21 mouse cellular contexts compared by ENCODE assay signal in genomic region chr13:52026291-52026690, GRCm38 (mm10).
DNase-seq lines count a peak whose midpoint lies in the region; ATAC-seq and TF ChIP-seq lines count a peak whose summit lies in the region.
"Had no signal": no experiment of that assay in that cellular context is flagged by ENCODE, and none has a peak within 500 bp of the region (broad histone marks: within the 10 kb centered on the region; RNA-seq: fewer than 3 reads in every experiment).

No protein-coding gene starts in this region.

- peaks cover 20% of the 10 kb centered on the region for H3K4me1 ChIP-seq in thymus, adult 2 months (replicated peaks; ENCODE audit: control insufficient read depth, insufficient read depth, low read length)

- TF ChIP-seq CTCF in thymus, adult 2 months (IDR thresholded peaks at IDR 0.05; ENCODE audit: borderline replicate concordance, control insufficient read depth, extremely low read depth, insufficient read depth, low read length, poor library complexity) = no peak

- ATAC-seq in megakaryocyte, adult 5-6 weeks (ENCODE audit: poor library complexity, severe bottlenecking) = 0 out of 2 replicates have a peak, but pooled peaks have one; percentile 31
- ATAC-seq: forebrain, embryonic 13.5 days; liver, postnatal 0 days; midbrain, embryonic 13.5 days had no signal

- WGBS in thymus, adult 2 months = 41% methylated on average over 7 of the region's 7 CpGs

- peak overlapping the region; percentile 78 for H3K27ac ChIP-seq in thymus, adult 2 months (ENCODE audit: control insufficient read depth, insufficient read depth, low read length)
- H3K27ac ChIP-seq: forebrain, embryonic 13.5 days; gastrocnemius, adult 2 months; heart, adult 2 months; kidney, embryonic 15.5 days; layer of hippocampus, adult 2 months; left cerebral cortex, adult 2 months; limb, embryonic 13.5 days; midbrain, embryonic 13.5 days had no signal

- H3K27me3 ChIP-seq in thymus, adult 2 months (ENCODE audit: control insufficient read depth, insufficient read depth, low read length) = no peaks in the 10 kb centered on the region
- H3K27me3 ChIP-seq: forebrain, embryonic 13.5 days; kidney, embryonic 15.5 days; limb, embryonic 13.5 days had no signal

- peak; percentile 60 for DNase-seq in 416B (ENCODE audit: low read depth)
- peak; percentile 79 for DNase-seq in CD4-positive, CD25-positive, alpha-beta regulatory T cell, adult 2 months (ENCODE audit: low read depth, low spot score)
- peak; percentile 66 for DNase-seq in thymus, adult 2 months
- no peak for DNase-seq in urinary bladder, postnatal 25 days (ENCODE audit: low spot score)
- no peak for DNase-seq in frontal cortex, postnatal 25 days (ENCODE audit: low spot score in 2 of 2)
- DNase-seq in layer of hippocampus, postnatal 14 days (ENCODE audit: low spot score in 2 of 2) = no peak
- DNase-seq: adrenal gland, postnatal 10 days; cerebellum, adult 9-11 months; embryo, embryonic 11 days; gastrocnemius, adult 2 months; heart, postnatal 10 days; liver, postnatal 0 days; right cerebral cortex, postnatal 25 days had no signal

- TF ChIP-seq POLR2A in thymus, adult 2 months (IDR thresholded peaks at IDR 0.05; ENCODE audit: control insufficient read depth, extremely low read depth, insufficient read depth, low read length, poor library complexity) = no peak

- no peaks in the 10 kb centered on the region for H3K36me3 ChIP-seq in thymus, adult 2 months (ENCODE audit: control insufficient read depth, insufficient read depth, low read length)
- H3K36me3 ChIP-seq: kidney, embryonic 15.5 days; limb, embryonic 13.5 days; midbrain, embryonic 13.5 days had no signal

- no peak overlapping the region for H3K4me3 ChIP-seq in thymus, adult 2 months (ENCODE audit: control insufficient read depth, insufficient read depth, low read length)
- H3K4me3 ChIP-seq: forebrain, embryonic 13.5 days; gastrocnemius, adult 2 months; heart, adult 2 months; kidney, embryonic 15.5 days; layer of hippocampus, adult 2 months; left cerebral cortex, adult 2 months; limb, embryonic 13.5 days; midbrain, embryonic 13.5 days had no signal

Comparison
In these comparisons a context has a peak if more than half of its experiments do, and no peak if none do; other contexts are left out.
1. DNase-seq: peak in 416B (single experiment), CD4-positive, CD25-positive, alpha-beta regulatory T cell, adult 2 months (single experiment) and thymus, adult 2 months (single experiment); none in urinary bladder, postnatal 25 days (single experiment), frontal cortex, postnatal 25 days (0 of 2) and layer of hippocampus, postnatal 14 days (0 of 2).